Mouse (Mus musculus) kidney, adult 9 months (tissue): ENCODE measurements around the gene Aar2.
"Not testable (repeated sequence)": the region's sequence is repeated elsewhere in the genome, so short reads cannot be mapped to it uniquely, and the experiment has no call there.

Experiments
- DNase-seq: peaks from one replicate; pipeline ENCODE4 v3.0.0; 2022

Aar2 gene

DNA sequence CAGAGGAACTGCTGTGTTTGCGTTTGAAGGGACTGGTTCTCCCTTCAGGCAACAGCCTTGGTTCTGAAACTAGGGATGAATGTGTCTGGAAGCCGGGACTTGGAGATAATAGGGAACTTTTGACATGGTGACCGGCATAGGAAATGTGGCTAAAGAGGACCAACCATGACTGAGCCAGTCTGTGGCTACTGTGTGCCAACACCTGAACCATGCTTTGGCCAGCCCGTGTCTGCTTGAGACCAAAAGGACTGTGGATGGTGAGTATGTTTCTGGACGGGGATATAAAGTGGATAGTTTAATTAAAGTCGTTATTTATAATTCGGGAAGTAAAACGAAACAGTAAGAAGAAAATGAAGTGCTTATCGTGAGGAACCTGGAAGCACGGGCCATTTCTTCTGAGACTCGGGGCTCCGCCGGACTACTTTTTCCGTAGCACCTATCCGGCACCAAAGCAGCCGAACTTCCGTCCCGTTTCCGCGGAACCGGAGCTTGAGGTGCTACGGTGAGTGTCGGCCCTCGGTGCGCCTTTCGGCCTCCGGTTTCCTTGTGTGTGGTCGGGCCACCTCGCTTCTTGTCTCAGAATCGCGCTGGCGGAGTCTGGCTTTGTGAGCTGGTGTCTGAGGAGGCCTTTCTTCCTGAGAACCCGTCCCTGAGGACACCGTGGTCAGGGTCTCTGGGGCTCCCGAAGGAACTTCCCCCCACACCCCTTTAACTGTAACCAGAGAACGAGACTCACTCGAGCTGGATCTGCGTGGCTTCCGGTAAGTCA lies at the start of gene Aar2:
Gene Aar2, plus strand, starts transcription at position 462 of the 769 bp plus-strand sequence.
- DNase-seq = peak; percentile 78

DNA sequence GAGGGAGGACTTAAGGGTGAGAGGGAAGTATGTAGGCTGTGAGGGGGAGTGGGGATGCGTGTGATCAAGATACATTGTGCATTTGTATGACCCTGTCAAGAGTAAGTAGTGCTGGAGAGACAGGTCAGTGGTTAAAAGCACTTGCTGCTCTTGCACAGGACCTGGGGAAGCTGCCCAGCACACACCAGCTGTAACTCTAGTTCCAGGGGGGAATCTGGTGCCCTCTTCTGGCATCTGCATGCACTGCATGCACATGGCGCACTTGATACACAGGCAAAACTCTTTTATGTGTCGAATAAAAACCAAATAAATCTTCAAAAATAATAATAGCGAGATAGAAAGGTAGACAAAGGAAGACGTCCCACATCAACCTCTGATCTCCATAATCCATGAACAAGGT lies 49.5 kb upstream of the Aar2 start:
- DNase-seq = peak; percentile 71

DNA sequence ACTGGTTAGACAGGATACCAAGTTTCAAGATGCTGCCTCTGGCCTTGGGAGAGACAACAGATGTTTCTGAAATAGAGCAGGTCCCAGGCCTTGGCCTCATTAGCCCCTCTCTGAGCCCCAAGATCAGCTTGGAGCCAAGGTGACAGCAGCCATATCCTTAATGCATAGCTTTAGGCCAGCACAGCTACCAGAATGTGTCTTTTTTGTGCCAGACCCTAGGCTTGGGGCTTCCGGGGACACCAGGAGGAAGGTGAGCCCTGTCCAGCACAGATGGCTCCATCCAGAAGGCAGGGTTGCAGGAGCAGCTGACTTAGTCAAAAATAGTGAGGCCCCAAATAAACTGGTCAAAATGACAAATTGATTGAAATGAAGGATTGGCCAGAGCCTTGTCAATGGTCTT lies 46.4 kb upstream of the Aar2 start:
- no peak for DNase-seq

DNA sequence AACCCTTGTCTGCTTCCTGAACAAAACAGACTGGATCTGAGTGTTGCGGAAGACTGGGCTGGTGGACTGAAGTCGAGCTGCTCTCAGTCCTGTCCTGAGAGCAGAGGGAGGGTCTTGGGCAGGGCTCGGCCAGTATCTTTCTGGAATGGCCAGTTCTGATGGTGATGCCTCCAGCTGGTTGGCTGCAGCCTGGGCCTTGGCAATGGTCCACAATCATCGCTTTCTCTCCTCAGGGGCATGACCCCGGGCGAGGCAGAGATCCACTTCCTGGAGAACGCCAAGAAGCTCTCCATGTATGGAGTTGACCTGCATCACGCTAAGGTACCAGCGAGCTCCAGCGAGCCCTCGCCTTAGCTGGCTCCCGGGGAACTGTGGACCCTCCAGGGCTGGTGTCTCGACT lies 41.9 kb upstream of the Aar2 start:
- DNase-seq = no peak

DNA sequence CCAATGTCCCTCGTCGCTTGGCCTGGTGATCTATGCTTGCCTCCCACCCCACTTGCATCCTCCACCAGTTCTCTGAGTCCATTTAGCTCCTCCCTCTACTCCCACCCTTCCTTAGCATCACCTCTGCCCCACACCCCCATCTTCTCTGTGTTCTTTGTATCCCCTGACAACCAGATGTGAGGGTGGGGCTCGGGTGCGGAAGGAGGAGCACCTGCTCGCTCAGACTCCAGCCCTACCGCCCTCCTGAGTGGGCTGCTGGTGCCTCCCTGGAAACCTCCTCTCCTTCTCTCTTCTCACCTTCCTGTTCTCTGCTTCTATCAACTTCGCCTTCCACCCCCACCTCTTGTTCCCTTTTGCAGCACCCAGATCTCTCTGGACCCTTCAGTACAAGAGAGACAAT lies 35.4 kb upstream of the Aar2 start:
- no peak for DNase-seq

DNA sequence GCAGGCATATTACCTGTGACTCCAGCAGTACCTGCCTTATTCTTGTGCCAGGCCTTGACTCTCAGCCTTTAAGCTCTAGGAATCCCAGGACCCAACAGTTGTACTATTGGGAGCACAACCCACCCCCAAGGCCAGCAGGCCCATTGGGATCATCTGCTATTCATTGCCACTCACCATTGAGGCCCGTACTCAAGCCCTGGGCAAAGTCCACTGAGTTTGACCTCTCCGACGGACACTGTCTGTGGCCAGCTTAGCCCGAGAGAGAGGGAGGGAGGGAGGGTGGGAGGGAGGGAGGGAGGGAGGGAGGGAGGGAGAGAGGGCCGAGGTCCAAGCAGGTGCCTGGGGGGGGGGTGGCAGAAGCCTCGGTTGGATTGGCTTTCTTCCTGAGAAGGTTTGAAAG lies 34.8 kb upstream of the Aar2 start:
- DNase-seq = peak; percentile 83

DNA sequence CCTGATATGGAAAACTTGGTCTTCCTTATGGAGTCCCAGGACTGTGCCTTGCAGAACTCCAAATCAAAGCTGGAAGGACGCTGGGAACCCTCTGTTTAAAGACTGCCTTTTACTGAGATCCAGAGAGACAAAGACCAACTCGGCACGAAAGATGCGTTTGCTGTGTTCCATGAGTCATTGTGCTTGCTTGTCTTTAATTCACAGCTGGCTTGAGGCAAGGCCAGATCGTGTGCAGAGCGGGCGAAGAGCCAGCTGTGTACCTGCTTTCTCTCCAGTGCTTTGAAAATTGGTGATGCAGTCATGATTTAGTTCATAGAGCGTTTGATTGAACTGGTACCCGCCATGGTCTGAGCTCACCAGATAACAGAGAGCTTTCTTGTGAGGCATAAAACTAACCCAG lies 32.3 kb upstream of the Aar2 start:
- DNase-seq = no peak

DNA sequence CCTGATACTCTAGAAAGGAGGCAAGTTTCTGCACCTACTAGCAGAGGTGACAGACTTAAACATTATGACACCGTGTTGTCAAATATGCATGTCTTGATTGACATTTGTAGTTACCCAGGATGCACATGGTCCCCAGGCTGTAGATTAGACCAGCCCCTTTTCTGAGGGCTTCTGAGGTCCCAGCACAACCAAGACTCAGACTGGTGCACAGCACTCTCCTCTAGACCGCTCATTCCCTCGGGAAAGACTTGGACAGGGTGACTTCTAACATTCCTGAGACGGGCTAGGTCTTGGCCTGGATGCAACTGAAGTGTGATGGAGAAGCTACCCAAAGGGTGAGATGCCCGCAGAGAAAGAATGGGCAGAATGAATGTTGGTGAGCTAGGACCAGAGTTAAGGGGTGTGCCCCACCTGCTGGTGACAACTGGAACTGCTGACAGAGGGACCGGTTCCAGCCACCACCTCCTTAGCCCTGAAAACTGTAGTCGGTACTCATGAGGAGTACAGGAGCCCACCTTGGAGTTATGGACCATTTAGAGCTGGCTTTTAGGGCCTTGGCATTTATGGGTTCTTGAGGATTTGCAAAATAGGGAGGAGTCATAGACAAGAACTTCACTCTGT lies 31.7 kb upstream of the Aar2 start:
- DNase-seq = peak; percentile 79

DNA sequence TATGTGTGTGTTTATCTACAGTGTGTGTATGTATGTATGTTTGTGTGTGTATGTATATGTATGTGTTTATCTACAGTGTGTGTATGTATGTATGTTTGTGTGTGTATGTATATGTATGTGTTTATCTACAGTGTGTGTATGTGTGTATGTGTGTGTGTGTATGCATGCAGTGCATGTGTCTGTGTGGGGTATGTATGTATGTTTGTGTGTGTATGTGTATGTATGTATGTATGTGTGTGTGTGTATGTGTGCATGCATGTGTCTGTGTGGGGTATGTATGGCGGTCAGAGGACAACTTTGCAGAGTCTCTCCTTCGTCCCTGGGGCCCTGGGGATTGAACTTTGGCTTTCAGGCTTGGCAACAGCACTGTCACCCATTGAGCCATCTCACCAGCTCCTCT lies 30.7 kb upstream of the Aar2 start:
- not testable (repeated sequence) for DNase-seq

DNA sequence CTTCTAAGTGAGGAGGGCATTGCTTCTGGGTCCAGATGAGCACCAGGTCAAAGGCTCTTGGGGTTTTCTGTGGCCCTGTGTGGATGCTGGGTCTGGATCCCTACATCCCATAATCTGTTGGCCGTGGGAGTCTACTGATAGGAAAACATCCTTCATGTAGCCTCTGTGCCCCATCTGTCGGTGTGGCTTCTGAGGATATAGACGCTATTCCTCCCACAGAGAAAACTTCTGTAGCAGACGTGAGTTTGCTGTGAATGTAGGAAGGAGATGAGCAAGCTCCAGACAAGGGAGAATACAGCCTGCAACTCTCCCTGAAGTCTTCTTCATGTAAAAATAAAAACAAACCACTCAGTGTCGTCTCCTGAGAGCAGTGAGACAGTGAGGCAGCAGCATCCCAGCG lies 29.1 kb upstream of the Aar2 start:
- no peak for DNase-seq

DNA sequence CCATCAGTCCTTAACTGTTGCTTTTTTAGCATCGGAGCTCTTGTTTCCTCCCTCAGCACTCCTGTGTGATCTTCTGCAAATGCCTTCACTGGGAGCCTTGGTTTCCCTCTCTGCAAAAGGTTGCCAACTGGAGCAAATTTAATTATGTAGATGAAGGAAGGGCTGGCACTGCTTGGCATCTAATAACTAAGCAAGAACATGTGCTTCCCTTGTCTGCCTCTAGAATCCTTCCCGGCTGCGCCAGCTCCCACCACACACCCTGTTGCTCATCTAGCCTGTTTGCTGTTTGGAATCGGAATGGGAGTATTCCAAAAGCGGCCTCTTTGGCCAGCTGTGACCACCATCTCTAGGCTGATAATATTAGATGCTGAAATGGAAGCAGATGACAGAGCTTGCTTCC lies 27.8 kb upstream of the Aar2 start:
- DNase-seq = no peak

DNA sequence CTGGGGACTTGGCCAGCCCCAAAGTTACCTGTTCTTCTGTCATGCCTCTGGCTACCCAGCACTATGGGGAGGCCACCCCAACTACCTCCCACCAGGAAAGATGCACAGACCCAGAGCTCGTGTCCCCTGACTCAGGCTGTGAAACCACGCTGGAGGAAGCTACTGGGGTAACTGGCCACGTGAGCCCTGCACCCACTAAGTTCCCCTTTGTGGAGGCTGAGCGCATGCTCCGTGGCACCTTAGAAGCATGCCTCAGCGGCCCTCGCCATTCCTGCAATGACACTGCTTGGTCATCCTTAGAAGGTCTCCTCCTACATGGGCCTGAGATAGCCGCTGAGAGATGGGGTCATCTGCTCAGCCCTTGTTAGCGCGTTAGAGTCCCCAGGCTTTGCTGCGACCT lies 24.4 kb upstream of the Aar2 start:
- DNase-seq = no peak

DNA sequence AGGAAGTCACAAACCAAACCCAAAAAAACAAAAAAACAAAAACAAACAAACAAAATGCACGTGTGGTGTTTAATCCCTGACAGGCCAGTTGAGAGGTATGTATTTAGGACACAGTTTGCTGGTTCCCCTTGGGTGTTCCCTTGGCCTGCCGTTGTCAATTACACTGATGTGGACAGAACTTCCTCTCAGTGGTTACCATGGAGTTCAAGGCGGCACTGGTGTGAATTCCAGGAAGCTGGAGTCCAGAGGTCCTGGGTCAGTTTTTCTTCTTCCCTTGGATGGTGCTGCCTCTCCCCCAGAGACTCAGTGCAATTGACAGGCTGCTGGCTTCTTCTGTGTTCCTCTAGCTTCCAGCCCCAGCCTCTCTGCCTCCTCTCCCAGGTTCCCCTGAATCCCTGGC lies 23.3 kb upstream of the Aar2 start:
- no peak for DNase-seq

DNA sequence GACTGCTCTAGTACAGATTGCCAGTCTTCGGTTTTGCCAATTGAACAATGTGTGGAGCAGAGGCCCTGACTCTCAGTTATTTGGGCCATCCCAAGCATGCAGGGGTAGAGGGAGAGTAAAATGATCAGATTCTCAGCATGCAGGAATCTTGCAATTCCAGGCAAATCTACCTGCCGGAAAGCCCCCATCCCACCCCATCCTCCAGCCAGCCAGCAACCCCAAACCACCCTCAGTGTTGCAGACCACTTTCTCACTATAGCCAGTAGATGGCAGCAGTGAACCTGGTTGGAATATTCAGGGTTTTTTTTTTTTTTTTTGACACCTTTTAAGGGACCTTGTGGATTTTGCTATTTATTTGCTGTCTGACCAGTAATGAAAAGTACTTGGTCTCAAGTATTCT lies 17.7 kb upstream of the Aar2 start:
- peak; percentile 36 for DNase-seq

DNA sequence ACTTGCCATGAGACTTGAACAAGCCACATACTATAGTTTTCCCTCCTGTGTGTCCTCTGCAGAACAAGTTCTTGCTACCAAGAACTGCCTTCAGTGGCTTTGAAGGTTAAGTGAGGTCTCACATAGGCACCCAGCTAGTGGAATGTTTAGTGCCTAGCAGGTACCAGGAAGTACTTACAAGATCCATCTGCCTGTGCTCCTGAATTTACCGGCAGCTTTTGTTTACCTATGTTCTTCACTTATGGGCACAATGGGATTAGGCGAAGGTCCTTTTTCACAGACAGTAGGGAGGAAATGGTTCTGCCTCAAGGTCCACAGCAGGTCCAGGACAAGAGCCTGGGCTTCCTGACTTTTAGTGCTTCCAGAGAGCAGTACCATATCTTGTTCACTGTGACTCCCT lies 14.2 kb upstream of the Aar2 start:
- no peak for DNase-seq

DNA sequence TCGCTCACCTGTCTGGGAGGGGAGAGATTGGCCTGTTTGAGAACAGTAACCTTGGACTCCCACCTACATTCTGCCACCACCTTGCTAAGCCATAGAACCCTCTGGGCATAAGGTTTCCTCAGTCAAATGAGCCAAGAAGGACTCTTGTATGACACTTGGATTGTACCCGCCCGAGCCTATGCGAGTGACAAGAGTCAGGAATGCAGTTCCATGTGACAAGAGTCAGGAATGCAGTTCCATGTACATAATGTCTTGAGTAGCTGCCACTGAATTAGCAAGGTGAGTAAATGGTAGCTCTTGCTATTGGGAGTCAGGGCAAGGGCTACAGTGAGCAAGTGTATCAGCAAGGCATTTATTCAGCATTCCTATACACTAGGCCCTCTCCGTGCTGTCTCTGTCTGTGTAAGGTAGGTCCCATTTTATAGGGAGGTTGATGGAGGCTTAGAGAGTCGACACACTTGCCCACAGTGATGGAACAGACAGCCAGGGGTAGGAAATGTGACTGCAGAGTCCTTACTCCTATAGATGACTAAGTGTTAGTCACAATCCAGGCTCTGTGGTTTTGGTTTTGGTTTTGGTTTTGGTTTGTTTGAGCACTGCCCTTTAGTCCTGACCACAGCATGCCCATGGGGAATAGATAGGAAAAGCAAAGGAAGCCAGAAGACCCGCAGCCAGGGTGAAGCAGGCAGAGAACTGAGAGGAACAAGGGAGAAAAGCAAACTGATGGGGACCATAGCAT lies 8.4 kb upstream of the Aar2 start:
- no peak for DNase-seq

DNA sequence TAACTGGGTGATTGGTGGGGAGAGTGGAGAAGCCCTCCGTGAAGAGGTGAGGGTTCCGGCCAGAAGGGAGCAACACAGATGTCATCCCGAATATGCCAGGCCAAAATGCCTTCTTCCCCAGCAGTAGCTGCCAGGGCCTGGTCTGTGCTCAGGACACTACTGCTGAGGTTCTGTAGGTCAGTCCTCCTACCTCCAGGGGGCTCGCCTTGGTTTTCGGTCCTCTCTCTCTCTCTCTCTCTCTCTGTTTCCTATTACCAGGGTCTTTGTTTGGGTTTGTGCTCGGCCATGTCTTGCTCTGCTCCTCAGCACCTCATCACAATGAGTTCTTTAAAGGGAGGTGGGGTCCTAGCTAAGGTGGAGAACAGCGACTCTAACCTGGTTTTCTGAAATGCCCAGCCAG lies 6.4 kb upstream of the Aar2 start:
- DNase-seq = no peak

DNA sequence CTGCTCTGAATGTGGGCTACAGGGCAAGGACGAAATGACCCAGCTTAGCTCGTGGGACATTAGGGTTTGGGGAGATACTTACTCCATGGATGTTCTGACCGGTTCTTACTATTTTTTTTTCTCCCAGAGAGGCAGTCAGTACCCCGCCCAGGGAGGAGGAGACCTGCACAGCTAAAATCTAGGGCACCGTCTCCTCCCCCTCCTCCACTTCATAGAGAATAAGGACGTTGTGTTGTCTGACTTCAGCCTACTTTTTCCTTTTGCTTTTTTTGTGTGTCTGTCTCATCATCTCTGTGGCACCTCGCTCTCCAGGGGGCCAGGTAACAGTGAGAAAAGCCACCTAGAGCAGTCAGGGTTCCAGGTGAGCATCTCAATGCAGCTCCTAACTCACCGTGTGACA lies 5.0 kb upstream of the Aar2 start:
- DNase-seq = no peak

DNA sequence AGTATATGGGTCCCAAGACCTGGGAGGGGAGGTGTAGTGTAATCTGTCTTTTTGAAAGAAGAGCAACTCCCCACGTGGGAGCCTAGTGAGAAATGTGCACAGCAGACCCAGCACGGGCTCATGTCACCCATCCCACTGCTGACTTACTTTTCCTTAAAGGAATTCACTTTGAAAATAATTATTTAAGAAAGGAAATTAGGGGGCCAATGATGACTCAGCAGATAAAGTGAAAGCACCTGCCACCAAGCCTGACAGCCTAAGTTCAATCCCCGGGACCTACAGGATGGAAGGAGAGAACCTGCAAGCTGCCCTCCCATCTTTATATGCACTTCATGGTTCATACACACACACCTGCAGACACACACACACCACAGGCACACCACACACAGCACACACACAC lies 3.6 kb upstream of the Aar2 start:
- DNase-seq = no peak

DNA sequence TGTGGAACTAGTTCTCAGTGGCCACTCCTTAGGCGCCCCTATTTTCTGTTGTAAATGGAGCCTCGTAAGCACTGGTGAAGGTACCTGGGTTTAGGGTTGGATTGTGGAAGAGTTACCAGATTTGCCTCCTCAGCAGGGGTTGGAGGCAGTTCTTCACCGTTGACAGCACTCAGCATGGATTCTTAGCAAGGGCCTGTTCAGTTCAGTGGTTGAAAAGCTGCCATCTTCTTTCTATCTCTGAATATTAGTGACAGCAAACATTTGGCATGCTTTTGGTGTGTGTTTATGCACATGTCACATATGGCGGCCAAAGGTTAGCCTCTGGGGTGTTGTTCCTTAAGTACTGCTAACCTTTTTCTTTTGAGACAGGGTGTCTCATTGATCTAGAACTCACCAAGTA lies 5.0 kb downstream of the Aar2 start:
- DNase-seq = no peak

DNA sequence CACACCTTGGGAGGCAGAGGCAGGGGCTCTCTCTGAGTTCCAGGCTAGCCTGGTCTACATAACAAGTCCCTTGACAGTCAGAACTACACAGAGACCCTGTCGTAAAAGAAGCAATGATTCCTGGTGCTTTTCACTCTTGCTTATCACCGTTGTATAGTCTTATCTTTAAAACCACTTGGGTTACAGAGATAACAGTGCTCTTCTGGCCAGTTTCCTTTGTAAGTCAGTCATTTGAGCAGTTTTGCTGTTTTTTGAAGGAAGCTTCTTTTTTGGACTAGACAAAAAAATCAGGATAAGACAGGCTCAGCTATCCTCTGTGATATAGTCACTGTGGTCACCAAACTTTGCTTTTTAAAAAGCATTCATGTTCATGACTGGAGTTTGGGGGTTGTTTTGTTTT lies 14.4 kb downstream of the Aar2 start:
- no peak for DNase-seq

DNA sequence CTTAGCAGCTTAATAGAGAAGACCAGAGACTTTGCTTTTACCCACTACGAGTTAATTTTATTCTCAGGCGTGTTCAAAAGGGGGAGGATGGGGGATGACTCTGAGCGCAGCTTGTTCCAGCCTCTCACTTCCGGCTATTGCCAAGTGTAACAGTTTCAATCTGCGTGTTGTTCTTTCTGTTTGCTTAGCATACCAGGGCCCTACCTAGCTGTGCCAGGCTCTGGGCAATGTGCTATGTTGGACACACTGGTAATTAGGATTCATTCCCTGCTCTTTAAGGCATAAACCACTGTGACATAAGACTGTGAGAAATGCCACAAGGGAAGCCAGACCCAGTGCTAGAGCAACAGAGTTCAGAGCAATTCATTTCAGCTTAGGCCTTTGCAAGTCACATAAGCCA lies 16.2 kb downstream of the Aar2 start:
- peak; percentile 15 for DNase-seq

DNA sequence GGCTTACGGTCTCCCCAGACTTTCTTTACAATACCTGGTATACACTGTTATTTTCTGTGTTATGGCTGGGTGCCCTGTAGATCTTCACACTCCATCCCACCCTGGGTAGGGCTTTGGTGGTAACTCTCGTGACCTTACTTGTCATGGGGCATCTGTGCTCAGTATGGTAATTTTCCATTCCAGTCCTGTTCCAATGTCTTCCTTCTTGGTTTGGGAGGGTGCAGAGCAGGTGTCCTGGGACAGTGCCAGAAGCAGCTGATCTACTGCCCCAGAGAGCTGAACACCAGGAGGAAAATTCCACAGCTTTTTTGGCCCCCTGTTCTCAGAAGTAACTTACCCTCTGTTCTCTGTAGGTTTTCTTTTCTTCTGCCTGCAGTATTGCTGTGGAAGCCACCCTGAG lies 19.1 kb downstream of the Aar2 start:
- DNase-seq = no peak

DNA sequence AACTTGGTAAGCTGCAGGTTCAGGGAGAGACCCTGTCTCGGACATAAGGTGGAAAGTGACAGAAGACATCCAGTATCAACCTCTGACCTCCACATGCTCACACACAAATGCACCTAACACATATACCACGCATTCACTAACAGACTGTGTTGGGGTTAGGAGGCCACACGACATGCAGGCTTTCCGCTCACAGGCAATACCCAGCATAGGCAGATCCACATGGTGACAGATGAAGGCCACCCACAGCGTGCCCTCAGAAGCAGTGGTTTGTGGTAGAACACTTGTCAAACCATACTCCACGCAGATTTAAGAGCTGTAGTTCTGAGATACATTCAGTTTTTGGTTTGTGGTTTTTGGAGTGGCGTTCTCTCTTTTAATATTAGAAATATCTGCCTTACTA lies 21.3 kb downstream of the Aar2 start:
- no peak for DNase-seq
